14 mouse cellular contexts compared by ENCODE assay signal in genomic region chr7:112465920-112466319, GRCm38 (mm10). TPM values are rescaled to one million over a fixed set of nuclear protein-coding genes. Genes with fewer than 3 reads are reported as not detected.
DNase-seq lines count a peak whose midpoint lies in the region; ATAC-seq and TF ChIP-seq lines count a peak whose summit lies in the region.
"Had no signal": no experiment of that assay in that cellular context is flagged by ENCODE, and none has a peak within 500 bp of the region (broad histone marks: within the 10 kb centered on the region; RNA-seq: fewer than 3 reads in every experiment).

No protein-coding gene starts in this region.

- no peaks in the 10 kb centered on the region for H3K27me3 ChIP-seq in heart, postnatal 0 days (ENCODE audit: control insufficient read depth, insufficient read depth, low read length)
- no peaks in the 10 kb centered on the region for H3K27me3 ChIP-seq in heart, embryonic 11.5 days (ENCODE audit: control insufficient read depth, insufficient read depth, low read length)
- H3K27me3 ChIP-seq in CH12.LX (replicated peaks): no peaks in the 10 kb centered on the region

- in situ Hi-C loops in CH12.LX (cut with MboI; ENCODE audit: low pct_ligation_motif_present, low pct_unique_long_range_greater_than_20kb, low sequenced_read_pairs): loop anchor here (5.0 kb wide), 1 partner anchor 401 kb away; no protein-coding TSS in a partner anchor

- peaks cover 30% of the 10 kb centered on the region for H3K4me1 ChIP-seq in heart, postnatal 0 days (ENCODE audit: control insufficient read depth, insufficient read depth)
- H3K4me1 ChIP-seq in heart, embryonic 11.5 days (ENCODE audit: control insufficient read depth, insufficient read depth, low read length): peaks cover 40% of the 10 kb centered on the region
- H3K4me1 ChIP-seq in CH12.LX (ENCODE audit: control insufficient read depth in 1 of 2, insufficient read depth in 2 of 2): peaks cover 0 to 12% of the 10 kb centered on the region in 2 experiments; a peak in 2 of 4 replicates
- H3K4me1 ChIP-seq in cortical plate, adult 2 months (ENCODE audit: control insufficient read depth, insufficient read depth, low read length): no peaks in the 10 kb centered on the region

- TF ChIP-seq POLR2A in CH12.LX (IDR thresholded peaks at IDR 0.05; ENCODE audit: low read depth, low read length): no peak
- TF ChIP-seq POLR2A in cortical plate, adult 2 months (IDR thresholded peaks at IDR 0.05; ENCODE audit: extremely low read depth, insufficient read depth, low read length): no peak

- 72% methylated on average over 3 of the region's 3 CpGs for WGBS in heart, postnatal 0 days
- WGBS in heart, embryonic 11.5 days (ENCODE audit: insufficient replicate concordance): 66% methylated on average over 3 of the region's 3 CpGs

- 0 out of 2 replicates have a peak, but pooled peaks cover 3% of the 10 kb centered on the region for H3K36me3 ChIP-seq in heart, postnatal 0 days (replicated peaks; ENCODE audit: control insufficient read depth, insufficient read depth, low read length)
- no peaks in the 10 kb centered on the region for H3K36me3 ChIP-seq in heart, embryonic 11.5 days (ENCODE audit: control insufficient read depth, insufficient read depth, low read length)
- no peaks in the 10 kb centered on the region for H3K36me3 ChIP-seq in CH12.LX (replicated peaks in 1 of 2; ENCODE audit: control insufficient read depth in 1 of 2, insufficient read depth in 1 of 2, low read length in 1 of 2)
- H3K36me3 ChIP-seq: hindbrain, embryonic 13.5 days had no signal

- no peak overlapping the region for H3K9ac ChIP-seq in heart, postnatal 0 days (replicated peaks; ENCODE audit: low read depth, low read length)
- H3K9ac ChIP-seq in heart, embryonic 11.5 days (ENCODE audit: low read depth, low read length): no peak overlapping the region
- no peak overlapping the region for H3K9ac ChIP-seq in CH12.LX (ENCODE audit: insufficient read depth, low read depth)
- H3K9ac ChIP-seq: hindbrain, embryonic 13.5 days; liver, embryonic 14.5 days had no signal

- TF ChIP-seq RAD21 in CH12.LX (IDR thresholded peaks at IDR 0.05; ENCODE audit: low read depth, low read length): peak; percentile 71

- DNase-seq in heart, postnatal 0 days (ENCODE audit: low spot score): peak; percentile 39
- no peak for DNase-seq in left cerebral cortex, adult 2 months (ENCODE audit: extremely low spot score in 1 of 2, low spot score in 2 of 2)
- DNase-seq in left cerebral cortex, postnatal 25 days (ENCODE audit: low spot score in 2 of 2): no peak
- DNase-seq in CH12.LX (ENCODE audit: extremely low read depth): peak; percentile 25
- DNase-seq in urinary bladder, postnatal 10 days (ENCODE audit: low spot score): no peak
- DNase-seq: cerebellum, adult 18-20 months had no signal

- no peak overlapping the region for H3K27ac ChIP-seq in heart, postnatal 0 days (ENCODE audit: low read depth)
- H3K27ac ChIP-seq in heart, embryonic 11.5 days (ENCODE audit: low read depth, low read length): no peak overlapping the region
- no peak overlapping the region for H3K27ac ChIP-seq in left cerebral cortex, adult 2 months
- no peak overlapping the region for H3K27ac ChIP-seq in CH12.LX (ENCODE audit: insufficient read depth, low read depth)
- no peak overlapping the region for H3K27ac ChIP-seq in cortical plate, adult 2 months (ENCODE audit: insufficient read depth, low read length)
- H3K27ac ChIP-seq: hindbrain, embryonic 13.5 days; liver, embryonic 14.5 days had no signal

- no peaks in the 10 kb centered on the region for H3K9me3 ChIP-seq in heart, postnatal 0 days (replicated peaks; ENCODE audit: control insufficient read depth, low read length)
- no peaks in the 10 kb centered on the region for H3K9me3 ChIP-seq in heart, embryonic 11.5 days (replicated peaks; ENCODE audit: control insufficient read depth, low read length)
- no peaks in the 10 kb centered on the region for H3K9me3 ChIP-seq in CH12.LX (replicated peaks; ENCODE audit: low read length)
- H3K9me3 ChIP-seq: heart, embryonic 10.5 days; hindbrain, embryonic 13.5 days had no signal

- H3K4me2 ChIP-seq in heart, postnatal 0 days (ENCODE audit: low read depth, low read length): no peak overlapping the region
- H3K4me2 ChIP-seq in heart, embryonic 11.5 days: no peak overlapping the region
- H3K4me2 ChIP-seq in CH12.LX (ENCODE audit: insufficient read depth, low read depth, poor library complexity, severe bottlenecking): no peak overlapping the region
- H3K4me2 ChIP-seq: hindbrain, embryonic 13.5 days had no signal

- H3K79me2 ChIP-seq in CH12.LX (replicated peaks; ENCODE audit: control insufficient read depth, extremely low read depth, insufficient read depth, poor library complexity, severe bottlenecking): no peaks in the 10 kb centered on the region

- no peak overlapping the region for H3K4me3 ChIP-seq in heart, postnatal 0 days (ENCODE audit: low read depth, low read length)
- no peak overlapping the region for H3K4me3 ChIP-seq in heart, embryonic 11.5 days (ENCODE audit: low read depth, low read length)
- no peak overlapping the region for H3K4me3 ChIP-seq in left cerebral cortex, adult 2 months
- H3K4me3 ChIP-seq in CH12.LX (replicated peaks in 1 of 3; ENCODE audit: low read depth in 2 of 3, low read length in 2 of 3, poor library complexity in 1 of 3): no peak overlapping the region
- no peak overlapping the region for H3K4me3 ChIP-seq in cortical plate, adult 2 months (ENCODE audit: insufficient read depth, low read length)
- H3K4me3 ChIP-seq: heart, embryonic 10.5 days; hindbrain, embryonic 13.5 days; myocyte had no signal

- TF ChIP-seq EP300 in heart, postnatal 0 days (IDR thresholded peaks at IDR 0.05; ENCODE audit: low read depth): no peak
- no peak for TF ChIP-seq EP300 in CH12.LX (IDR thresholded peaks at IDR 0.05; ENCODE audit: low read length)

- peak; percentile 40 for TF ChIP-seq CTCF in heart, postnatal 0 days (IDR thresholded peaks at IDR 0.05; ENCODE audit: low read depth)
- TF ChIP-seq CTCF in left cerebral cortex, adult 2 months (IDR thresholded peaks at IDR 0.05): peak; percentile 37
- peak in 1 of 2 experiments; percentile 57; a peak in 2 of 4 replicates for TF ChIP-seq CTCF in CH12.LX (conservative IDR thresholded peaks at IDR 0.05 in 1 of 2, IDR thresholded peaks at IDR 0.05 in 1 of 2; ENCODE audit: low read depth in 2 of 2, low read length in 2 of 2)
- peak; percentile 11; the same call in 1 of the 2 replicates for TF ChIP-seq CTCF in cortical plate, adult 2 months (IDR thresholded peaks at IDR 0.05; ENCODE audit: extremely low read depth, insufficient read depth, low read length)

- dilution Hi-C loops in CH12.LX (cut with MboI; ENCODE audit: extremely low pct_ligation_motif_present, extremely low pct_unique_long_range_greater_than_20kb, low sequenced_read_pairs): no loop called here

- ATAC-seq in heart, postnatal 0 days (ENCODE audit: insufficient read depth, low read depth): no peak
- ATAC-seq in heart, embryonic 11.5 days (replicated peaks; ENCODE audit: insufficient number of reproducible peaks, low FRiP score, low TSS enrichment): no peak
- ATAC-seq in frontal cortex, adult (ENCODE audit: low TSS enrichment): no peak

- intact Hi-C loops in left cerebral cortex, adult 2 months (cut with DNase I): no loop called here
- intact Hi-C loops in left cerebral cortex, postnatal 25 days (cut with DNase I): no loop called here

TF ChIP-seq in CH12.LX, 34 proteins besides CTCF, POLR2A, EP300 and RAD21:
- TF ChIP-seq SMC3 (IDR thresholded peaks at IDR 0.05; ENCODE audit: low read depth, low read length) (peak; percentile 49), ETS1 (conservative IDR thresholded peaks at IDR 0.05; ENCODE audit: low read depth, low read length) (no peak)

RNA-seq across cellular contexts. Expression of gene Parva, which starts 38.6 kb away (rescaled TPM):
- total RNA-seq in heart, postnatal 0 days (2014; rRNA removed; ENCODE audit: low replicate concordance): 46.7 and 53.0 TPM in 2 replicates
- polyA plus RNA-seq in heart, postnatal 0 days (2015; fragmentation: Nextera tagmentation; extraction: Ambion mirVana): 39.7 and 41.6 TPM in 2 replicates
- 83.3 and 93.3 TPM in 2 replicates for polyA plus RNA-seq in heart, embryonic 11.5 days (2014; fragmentation: Nextera tagmentation; extraction: Ambion mirVana)
- total RNA-seq in left cerebral cortex, adult 2 months (2021): 10 to 100 TPM; 52.8 to 57.2 TPM
- total RNA-seq in left cerebral cortex, postnatal 25 days (2021): 10 to 100 TPM; 53.3 to 53.6 TPM
- 0.08 TPM in 1 of 2 replicates, not detected in the other for total RNA-seq in CH12.LX (2012; rRNA removed)
- total RNA-seq in CH12.LX (2014; rRNA removed): 0.15 and 0.24 TPM in 2 replicates
- 0.89 and 1.1 TPM in 2 replicates for polyA plus RNA-seq in CH12.LX (2012; ENCODE audit: insufficient read length, low read depth)
- polyA plus RNA-seq in cortical plate, adult 2 months (2012; rRNA removed): 44.7 and 45.0 TPM in 2 replicates
- total RNA-seq: megakaryocyte, adult 5-6 weeks had no signal

Comparison
In these comparisons a context has a peak if more than half of its experiments do, and no peak if none do; other contexts are left out.
1. DNase-seq: peak in heart, postnatal 0 days (single experiment) and CH12.LX (single experiment); none in left cerebral cortex, adult 2 months (0 of 2), left cerebral cortex, postnatal 25 days (0 of 2) and urinary bladder, postnatal 10 days (single experiment).
2. RNA of gene Parva, which starts 38.6 kb away (total RNA-seq): 52.8 to 57.2 TPM in left cerebral cortex, adult 2 months, 53.3 to 53.6 TPM in left cerebral cortex, postnatal 25 days and 46.7 to 53.0 TPM in heart, postnatal 0 days; 0.08 to 0.24 TPM in CH12.LX; every median in the first group is over 10 times any median in the second.